Mouse (Mus musculus) forebrain, embryonic 16.5 days (tissue): ENCODE measurements around the gene Atr. TPM values are rescaled to one million over a fixed set of nuclear protein-coding genes. Genes with fewer than 3 reads are reported as not detected.

Experiments
- polyA plus RNA-seq: library from polyadenylated mRNA; unstranded; fragments of >200 nt; fragmentation: Nextera tagmentation; extraction: Ambion mirVana; gene quantifications from 2 replicates; pipeline ENCODE4 v1.2.1, GENCODE M21; 2015

Gene Atr
- polyA plus RNA-seq, 1 experiment from 2014 or later = 16.4 TPM

Other genes starting within 250 kb of the Atr start
- 1.7 and 1.8 TPM in 2 replicates for gene Pcolce2, start 220.0 kb upstream of the Atr start, polyA plus RNA-seq
- gene Trpc1, start 107.2 kb upstream of the Atr start, polyA plus RNA-seq = 6.2 and 6.4 TPM in 2 replicates
- gene Pls1, start 12.3 kb upstream of the Atr start, polyA plus RNA-seq = 2.7 and 4.1 TPM in 2 replicates
- gene Xrn1, start 97.2 kb downstream of the Atr start, polyA plus RNA-seq = 18.3 and 19.1 TPM in 2 replicates